Mouse (Mus musculus) B cell, adult (primary cell): Measurements from ENCODE around the gene Ppp1r21. TPM values are rescaled to one million over a fixed set of nuclear protein-coding genes. Genes with fewer than 3 reads are reported as not detected.

Experiments used
- total RNA-seq: library from RNA; stranded (reverse); gene quantifications from 4 replicates; pipeline ENCODE4 v1.2.4, GENCODE M21; 2023; ENCODE audit not compliant: inconsistent age

Ppp1r21 gene
- total RNA-seq = 92.2 to 100 TPM (median 95.1 TPM) in 4 replicates

GRCm38 (mm10) chr17:88529519-88530235 is at the start of gene Ppp1r21:
Gene Ppp1r21, plus strand, starts transcription at chr17:88530118.

GRCm38 (mm10) chr17:88597222-88598055 is 67.5 kb downstream of the Ppp1r21 start, which contains the start of gene Ston1:
Gene Ston1, plus strand, starts transcription at chr17:88597684.

Other genes with a start within 250 kb of the Ppp1r21 start
- 29.9 to 32.0 TPM (median 31.6 TPM) in 4 replicates for gene Foxn2, start 89.4 kb upstream of the Ppp1r21 start, total RNA-seq
- 0.97 to 1.6 TPM (median 1.1 TPM) in 4 replicates for gene Ston1, start 67.6 kb downstream of the Ppp1r21 start, total RNA-seq
- gene Gtf2a1l, start 138.5 kb downstream of the Ppp1r21 start, total RNA-seq = not detected in 4 replicates